Mouse (Mus musculus) CD4-positive helper T cell, adult 2 months (primary cell): Measurements from ENCODE around the gene Sds.

Experiments used
- DNase-seq: peaks from one replicate; pipeline ENCODE4 v3.0.0-alpha.2; 2012; ENCODE audit warnings: low read depth, missing footprints, low spot score

The Sds gene

DNA sequence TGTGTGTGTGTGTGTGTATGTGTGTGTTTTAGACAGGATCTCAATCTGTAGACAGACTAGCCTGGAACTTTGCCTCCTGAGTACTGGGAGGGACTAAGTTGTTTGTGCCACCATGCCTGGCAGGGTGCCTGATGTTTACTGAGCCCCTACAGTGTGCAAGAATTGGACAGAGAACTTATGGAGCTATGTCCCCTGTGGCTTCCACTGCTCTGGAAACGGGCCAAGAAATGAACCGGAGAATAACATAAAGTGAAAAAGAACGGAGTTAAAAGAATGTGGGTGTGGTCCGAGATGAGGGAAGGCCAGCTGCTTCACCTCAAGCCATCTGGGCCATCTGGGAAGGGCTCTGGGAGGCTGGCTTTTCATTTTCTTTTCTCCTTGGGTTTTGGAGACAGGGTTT, 38.4 kb downstream of the Sds start:
- DNase-seq: no peak

DNA sequence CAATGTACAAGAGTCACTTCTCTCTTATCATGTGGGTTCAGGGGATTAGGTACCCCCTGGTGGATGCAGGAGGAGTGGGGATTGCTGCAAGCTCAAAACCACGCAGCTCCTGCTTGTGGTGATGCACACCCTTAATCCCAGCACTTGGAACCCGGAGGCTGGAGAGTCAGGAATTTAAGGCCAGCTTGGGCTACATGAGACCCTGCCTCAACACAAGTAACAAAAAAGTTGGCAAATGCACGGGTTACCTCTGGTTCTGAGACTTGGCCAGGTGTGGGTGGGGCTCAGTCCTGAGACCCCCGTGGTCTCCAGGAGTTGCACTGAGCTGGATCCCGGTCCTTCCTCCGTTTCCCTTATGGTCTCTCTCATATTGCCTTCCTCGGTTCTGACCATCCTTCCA, 39.1 kb downstream of the Sds start:
- no peak for DNase-seq

DNA sequence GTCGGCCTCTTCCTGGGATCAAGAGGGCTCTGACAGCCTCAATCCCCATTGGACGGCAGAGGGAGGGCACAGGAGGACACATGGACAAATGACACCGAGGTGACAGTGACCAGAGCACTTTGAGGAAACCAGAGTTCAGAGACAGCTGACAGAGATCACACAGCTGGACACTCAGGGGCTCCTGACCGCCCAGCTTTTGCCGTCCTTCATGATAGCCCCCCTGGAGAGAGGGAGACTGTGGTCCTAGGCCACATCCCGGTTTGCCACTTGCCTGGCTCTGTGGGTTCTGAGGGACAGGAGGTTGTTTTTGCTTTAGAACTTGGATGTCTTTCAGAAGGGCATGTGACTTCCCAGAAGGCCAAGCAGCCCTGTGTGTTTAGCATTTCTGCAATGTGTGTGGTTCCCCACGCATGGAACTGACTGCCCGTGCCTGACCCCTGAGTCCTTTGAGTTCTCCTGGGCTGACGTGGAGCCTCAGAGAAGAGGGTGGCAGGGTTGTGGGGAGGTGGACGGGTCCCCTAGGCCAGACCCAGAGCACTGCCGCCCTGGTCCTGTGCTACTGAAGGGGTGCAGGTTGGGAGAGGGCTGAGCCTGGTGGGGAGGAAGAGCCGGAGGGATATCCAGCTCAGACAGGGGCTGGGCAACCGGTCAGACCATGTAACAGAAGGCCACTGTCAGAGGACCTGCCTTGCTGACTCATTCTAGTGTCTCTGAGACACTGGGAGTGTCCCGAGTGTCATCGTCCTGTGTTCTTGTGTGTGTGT, 40.1 kb downstream of the Sds start:
- DNase-seq: no peak

DNA sequence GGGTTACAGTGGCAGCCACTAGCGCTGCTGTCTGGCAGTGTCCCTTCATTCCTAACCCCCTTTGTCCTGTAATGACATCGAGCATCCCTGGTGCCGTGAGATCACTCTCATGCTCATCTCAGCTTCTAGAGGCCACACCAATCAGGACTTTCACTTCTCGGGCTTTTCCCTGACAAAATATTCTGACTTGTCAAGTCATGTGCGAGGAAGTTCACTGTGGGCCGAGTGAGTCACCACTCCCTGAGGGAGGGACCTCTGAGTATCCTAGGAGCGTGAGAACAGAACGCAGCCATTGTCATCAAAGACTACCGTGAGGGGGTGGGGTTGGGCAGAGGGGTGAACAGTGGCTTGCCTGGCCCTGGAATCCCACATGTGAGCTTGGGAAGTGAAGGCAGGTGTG, 41.2 kb downstream of the Sds start:
- no peak for DNase-seq

GRCm38 (mm10) chr5:120522649-120523048, 46.3 kb downstream of the Sds start:
- DNase-seq: peak; percentile 45

GRCm38 (mm10) chr5:120524736-120525135, 48.4 kb downstream of the Sds start:
- no peak for DNase-seq

- no peak for DNase-seq
Observed at GRCm38 (mm10) chr5:120525737-120526136, 49.4 kb downstream of the Sds start.

GRCm38 (mm10) chr5:120526311-120526710, 50.0 kb downstream of the Sds start:
- DNase-seq: no peak

DNA sequence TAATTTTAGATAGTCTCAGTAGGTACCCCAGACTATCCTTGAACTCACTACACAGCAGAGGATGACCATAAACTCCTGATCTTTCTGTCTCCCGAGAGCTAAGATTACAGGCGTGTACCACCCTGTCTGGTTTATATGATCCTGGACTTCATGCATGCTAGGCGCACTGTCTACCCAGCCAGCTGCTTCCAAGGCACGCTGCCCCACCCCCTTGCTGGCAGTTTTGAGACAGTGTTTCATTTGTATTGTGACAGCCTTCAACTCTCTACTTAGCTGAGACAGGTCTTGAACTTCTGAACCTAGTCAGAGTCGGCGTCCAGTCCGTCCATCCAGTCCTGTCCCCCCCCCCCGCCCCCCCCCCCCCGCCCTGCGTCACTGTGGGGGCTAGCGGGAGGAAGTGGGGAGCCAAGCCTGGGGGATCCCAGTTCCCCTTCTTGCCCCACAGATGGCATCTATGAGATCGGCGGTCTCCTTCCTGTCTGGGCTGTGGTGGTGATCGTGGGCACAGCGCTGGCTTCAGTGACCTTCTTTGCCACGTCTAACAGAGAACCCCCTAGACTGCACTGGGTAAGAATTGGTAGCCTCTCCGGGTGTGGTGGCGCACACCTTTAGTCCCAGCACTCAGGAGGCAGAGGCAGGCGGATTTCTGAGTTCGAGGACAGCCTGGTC, 51.1 kb downstream of the Sds start:
- DNase-seq: no peak

DNA sequence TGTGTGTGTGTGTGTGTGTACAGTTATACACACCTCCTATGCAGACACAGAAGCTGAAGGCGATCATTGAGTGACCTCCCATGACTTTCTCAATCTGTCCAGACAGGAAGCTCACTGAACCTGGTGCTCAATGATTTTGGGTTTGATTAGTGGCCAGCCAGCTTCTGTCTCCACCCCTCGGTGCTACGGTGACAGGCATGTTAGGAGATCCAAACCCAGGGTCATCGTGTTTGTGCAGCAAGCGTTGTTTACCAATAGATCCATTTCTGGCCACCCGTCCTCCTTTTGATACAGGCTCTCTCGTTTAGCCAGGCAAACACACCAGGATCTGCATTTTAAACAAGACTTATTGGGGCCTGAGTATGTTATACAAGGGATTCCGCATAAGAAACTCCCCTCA, 55.3 kb downstream of the Sds start:
- no peak for DNase-seq
